Mouse (Mus musculus) neutrophil, adult 59 days (primary cell): Measurements from ENCODE around the gene Zfp661. TPM values are rescaled to one million over a fixed set of nuclear protein-coding genes. Genes with fewer than 3 reads are reported as not detected.

Experiments
- total RNA-seq, 2 experiments: library from RNA; stranded (reverse); gene quantifications; 1 replicate in 1 of 2; 2 replicates in 1 of 2; pipeline ENCODE4 v1.2.4; 2023

Gene Zfp661
- 1 to 10 TPM in 1 of 2 experiments, under 1 TPM in 1; 0.49 to 1.3 TPM for total RNA-seq

DNA sequence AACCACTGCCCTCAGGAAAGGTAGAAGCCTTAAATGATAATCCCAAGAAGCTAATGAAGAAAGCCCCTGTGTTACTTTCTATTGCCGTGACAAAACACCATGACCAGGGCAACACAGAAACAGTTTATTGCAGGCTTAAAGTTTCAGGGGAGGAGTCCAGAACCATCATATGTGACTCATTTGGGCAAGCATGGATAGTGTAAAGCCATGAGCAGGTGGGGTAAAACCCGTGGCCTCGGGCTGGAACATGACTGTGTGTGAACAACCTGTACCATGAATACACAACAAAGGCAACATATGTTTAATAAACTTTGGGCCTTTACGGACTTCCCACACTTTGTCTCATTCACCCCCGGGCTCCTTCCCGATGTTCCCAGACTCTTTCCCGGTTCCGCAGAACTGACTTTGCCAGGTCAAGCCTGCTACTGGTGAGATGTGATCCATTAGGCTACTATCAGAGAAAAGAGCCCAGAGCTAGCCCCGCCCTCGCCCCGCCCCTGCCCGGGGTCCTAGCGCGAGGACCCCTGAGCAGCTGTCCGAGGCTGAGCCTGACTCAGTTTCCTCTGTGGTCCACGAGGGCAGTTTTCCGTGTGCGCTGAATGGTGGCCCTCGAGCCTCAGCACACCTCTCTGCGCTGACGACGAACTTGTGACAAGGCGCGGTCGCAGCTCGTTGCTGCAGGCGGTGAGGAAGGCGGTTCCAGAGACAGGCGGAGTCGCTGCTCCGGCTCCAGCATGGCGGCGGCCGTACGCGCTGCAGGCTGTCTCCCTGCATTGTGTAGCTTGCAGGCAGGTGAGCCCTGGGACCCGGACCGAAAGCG, at the start of gene Zfp661, which contains the start of gene Mrps5:
TSS of gene Zfp661 (minus strand) at position 401 of the 820 bp plus-strand sequence.
TSS of gene Mrps5 (plus strand) at position 529 of the 820 bp plus-strand sequence.

DNA sequence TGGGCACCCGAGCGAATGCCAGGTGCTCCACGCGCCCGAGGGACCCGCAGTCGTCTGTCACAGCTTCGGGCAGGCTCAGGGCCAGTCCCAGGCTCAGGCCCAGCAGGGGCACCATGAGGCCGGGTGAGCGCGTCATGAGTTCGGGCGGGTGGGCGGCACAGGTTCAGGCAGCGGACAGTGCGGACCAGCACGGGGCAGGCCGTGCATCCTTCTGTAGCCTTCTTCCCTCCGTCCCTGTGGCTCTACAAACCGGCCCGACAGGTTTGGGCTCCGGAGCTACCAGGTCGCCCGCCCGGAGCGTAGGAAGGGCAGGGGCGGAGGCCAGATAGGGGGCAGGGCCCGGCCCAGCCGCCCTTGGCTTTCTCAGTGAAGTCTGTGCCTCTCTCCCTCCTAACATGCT, 45.7 kb downstream of the Zfp661 start, which contains the start of gene Prom2:
TSS of gene Prom2 (minus strand) at position 283 of the 400 bp plus-strand sequence.

Other genes starting within 250 kb of the Zfp661 start
- gene Astl, start 248.5 kb downstream of the Zfp661 start, total RNA-seq, result under 1 TPM; 0.13 to 0.15 TPM
- not detected for gene Adra2b, start 223.9 kb downstream of the Zfp661 start, total RNA-seq
- gene Gpat2, start 161.9 kb downstream of the Zfp661 start, total RNA-seq, result not detected
- gene Fahd2a, start 142.5 kb downstream of the Zfp661 start, total RNA-seq, result 1 to 10 TPM; 7.6 to 8.4 TPM
- gene Kcnip3, start 65.0 kb downstream of the Zfp661 start, total RNA-seq, result 1 to 10 TPM in 1 of 2 experiments, under 1 TPM in 1; 0.95 to 1.5 TPM
- gene Prom2, start 45.6 kb downstream of the Zfp661 start, total RNA-seq, result not detected
- gene Mrps5, start 128 bp upstream of the Zfp661 start, total RNA-seq, result 10 to 100 TPM; 45.7 to 52.9 TPM
- gene Mal, start 69.6 kb upstream of the Zfp661 start, total RNA-seq, result not detected
- not detected for gene Mall, start 142.8 kb upstream of the Zfp661 start, total RNA-seq
- gene Nphp1, start 201.8 kb upstream of the Zfp661 start, total RNA-seq, result 1 to 10 TPM; 1.0 to 1.4 TPM
- gene Mtln, start 205.4 kb upstream of the Zfp661 start, total RNA-seq, result 1 to 10 TPM; 5.2 to 5.6 TPM
- 10 to 100 TPM; 22.0 to 26.1 TPM for gene Bub1, start 244.8 kb upstream of the Zfp661 start, total RNA-seq